Mouse (Mus musculus): ENCODE results near the gene Rgl1. TPM values are rescaled to one million over a fixed set of nuclear protein-coding genes. Genes with fewer than 3 reads are reported as not detected.

Rgl1 gene
- total RNA-seq (2023) = 2.8 and 3.9 TPM in 2 replicates

GRCm38 (mm10) chr1:152766032-152766772 lies at the start of gene Rgl1, which contains the start of gene Arpc5:
Gene Rgl1 (minus strand): TSS chr1:152766351.
Gene Arpc5 (plus strand): TSS chr1:152766542.

GRCm38 (mm10) chr1:152799897-152800296 lies 33.7 kb upstream of the Rgl1 start, which contains the start of gene Ncf2:
Gene Ncf2 (plus strand): TSS chr1:152800194.

GRCm38 (mm10) chr1:152750312-152750965 lies 15.7 kb downstream of the Rgl1 start, which contains the start of gene Apobec4:
Gene Apobec4 (plus strand): TSS chr1:152750551.

Other genes with a start within 250 kb of the Rgl1 start
- gene Apobec4, start 15.8 kb downstream of the Rgl1 start, total RNA-seq (2023) = not detected in 2 replicates
- 564 and 615 TPM in 2 replicates for gene Arpc5, start 191 bp upstream of the Rgl1 start, total RNA-seq (2023)
- 1,246 and 1,655 TPM in 2 replicates for gene Ncf2, start 33.8 kb upstream of the Rgl1 start, total RNA-seq (2023)
- gene Smg7, start 136.3 kb upstream of the Rgl1 start, total RNA-seq (2023) = 53.8 and 59.0 TPM in 2 replicates
- not detected in 2 replicates for gene Nmnat2, start 188.6 kb upstream of the Rgl1 start, total RNA-seq (2023)

Data from neutrophil, adult 65 days (primary cell).